Mouse (Mus musculus): ENCODE results near the gene Pold1. TPM values are rescaled to one million over a fixed set of nuclear protein-coding genes. Genes with fewer than 3 reads are reported as not detected.

The Pold1 gene
- polyA plus RNA-seq, 1 experiment from 2014 or later: 13.5 TPM

DNA sequence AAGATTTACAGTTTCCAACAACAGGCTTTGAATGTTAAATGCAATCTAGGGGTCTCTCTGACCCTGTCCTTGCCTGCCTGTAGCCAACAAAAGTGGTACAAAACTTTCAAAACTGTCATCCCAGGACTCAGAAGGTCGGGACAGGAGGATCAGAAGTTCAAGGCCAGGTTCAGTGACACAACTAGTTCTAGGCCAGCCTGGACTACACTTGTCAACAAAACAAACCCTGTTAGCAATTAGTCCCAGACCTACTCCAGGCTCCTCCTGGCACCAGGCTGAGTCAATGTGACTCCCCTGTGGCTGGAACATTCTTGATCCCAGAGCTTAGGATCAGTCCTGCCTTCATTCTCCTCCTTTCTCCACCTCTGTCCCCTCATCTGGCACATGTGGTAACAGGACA lies 49.7 kb downstream of the Pold1 start:
- H3K4me2 ChIP-seq (replicated peaks; ENCODE audit: low read depth, low read length): no peak overlapping the region
- TF ChIP-seq CTCF (IDR thresholded peaks at IDR 0.05) (no peak), EP300 (IDR thresholded peaks at IDR 0.05) (no peak)
- no peaks in the 10 kb centered on the region for H3K9me3 ChIP-seq (ENCODE audit: low read length)
- H3K27ac ChIP-seq (ENCODE audit: low read length): no peak overlapping the region
- H3K27me3 ChIP-seq (replicated peaks; ENCODE audit: insufficient read depth, low read length): no peaks in the 10 kb centered on the region
- H3K4me3 ChIP-seq (ENCODE audit: low read depth, low read length): no peak overlapping the region
- ATAC-seq (no peak), DNase-seq (ENCODE audit: low spot score) (no peak)
- H3K4me1 ChIP-seq (ENCODE audit: insufficient read depth, low read depth, low read length): peaks cover 10% of the 10 kb centered on the region; the same call in 1 of the 2 replicates
- no peaks in the 10 kb centered on the region for H3K36me3 ChIP-seq (ENCODE audit: insufficient read depth, low read length)
- WGBS: 69% methylated on average over 1 of the region's 1 CpGs
- H3K9ac ChIP-seq (replicated peaks; ENCODE audit: low read depth): no peak overlapping the region

DNA sequence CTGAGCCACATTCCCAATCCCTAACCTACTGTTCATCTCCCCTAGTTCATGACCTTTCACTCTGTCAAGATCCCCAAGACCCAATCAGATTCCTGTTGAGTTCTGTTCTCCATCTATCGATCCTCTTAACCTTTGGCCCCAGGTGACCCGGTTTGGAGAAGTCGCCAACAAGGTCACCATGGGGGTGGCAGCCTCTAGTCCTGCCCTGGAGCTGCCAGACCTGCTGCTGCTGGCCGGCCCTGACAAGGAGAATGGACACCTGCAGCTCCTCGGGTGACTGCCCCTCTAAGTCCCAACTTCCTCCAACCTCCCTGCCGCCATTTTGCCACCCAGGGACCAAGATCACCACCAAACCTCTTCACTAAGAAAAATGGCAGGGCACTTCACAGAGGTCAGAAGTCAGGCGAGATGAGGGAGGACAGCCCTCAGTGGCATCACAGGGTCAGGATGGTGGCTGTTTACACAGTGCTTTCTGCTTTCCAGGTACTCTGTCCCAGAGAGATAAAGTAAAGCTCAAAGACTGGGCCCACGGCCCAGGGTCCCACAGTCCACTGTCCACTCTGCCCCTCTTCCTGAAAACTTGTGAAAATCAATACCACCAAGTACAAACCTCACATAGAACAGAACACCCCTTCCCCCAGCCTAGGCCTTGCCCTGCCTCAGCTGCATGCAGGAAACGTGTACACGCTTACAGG lies 51.1 kb downstream of the Pold1 start:
- 72% methylated on average over 10 of the region's 10 CpGs for WGBS
- no peak for TF ChIP-seq EP300 (IDR thresholded peaks at IDR 0.05)
- no peak for TF ChIP-seq CTCF (IDR thresholded peaks at IDR 0.05)
- Histone ChIP-seq H3K4me2 (replicated peaks; ENCODE audit: low read depth, low read length) (peak overlapping the region; percentile 86; the same call in 1 of the 2 replicates), H3K4me1 (ENCODE audit: insufficient read depth, low read depth, low read length) (peaks cover 10% of the 10 kb centered on the region; the same call in 1 of the 2 replicates), H3K9ac (replicated peaks; ENCODE audit: low read depth) (no peak overlapping the region), H3K27me3 (replicated peaks; ENCODE audit: insufficient read depth, low read length) (no peaks in the 10 kb centered on the region), H3K9me3 (ENCODE audit: low read length) (no peaks in the 10 kb centered on the region), H3K36me3 (ENCODE audit: insufficient read depth, low read length) (no peaks in the 10 kb centered on the region), H3K27ac (ENCODE audit: low read length) (no peak overlapping the region), H3K4me3 (ENCODE audit: low read depth, low read length) (no peak overlapping the region)
- ATAC-seq (no peak), DNase-seq (ENCODE audit: low spot score) (no peak)

DNA sequence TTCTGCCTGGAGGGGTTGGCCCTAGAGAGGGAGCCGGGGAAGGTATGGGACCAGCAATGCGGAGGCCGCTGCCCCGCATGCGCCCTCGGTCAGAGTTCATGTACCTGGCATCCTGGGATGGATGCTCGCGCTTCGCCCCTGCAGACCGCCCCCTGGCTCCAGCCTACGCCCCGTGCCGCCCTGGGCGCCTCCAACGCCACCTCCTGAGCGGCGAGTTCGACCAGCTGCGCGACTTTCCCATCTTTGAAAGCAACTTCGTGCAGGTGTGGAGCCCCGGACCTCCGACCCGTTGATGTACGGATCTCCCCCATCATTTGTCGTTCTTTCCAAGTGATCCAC lies 51.9 kb downstream of the Pold1 start:
- 0% methylated on average over 26 of the region's 26 CpGs for WGBS
- Histone ChIP-seq H3K9ac (replicated peaks; ENCODE audit: low read depth) (peak overlapping the region; percentile 42; the same call in 1 of the 2 replicates), H3K4me1 (ENCODE audit: insufficient read depth, low read depth, low read length) (peaks cover 10% of the 10 kb centered on the region; the same call in 1 of the 2 replicates), H3K36me3 (ENCODE audit: insufficient read depth, low read length) (no peaks in the 10 kb centered on the region), H3K9me3 (ENCODE audit: low read length) (no peaks in the 10 kb centered on the region), H3K4me3 (ENCODE audit: low read depth, low read length) (peak overlapping the region; percentile 76), H3K27me3 (replicated peaks; ENCODE audit: insufficient read depth, low read length) (no peaks in the 10 kb centered on the region), H3K4me2 (replicated peaks; ENCODE audit: low read depth, low read length) (peak overlapping the region; percentile 86), H3K27ac (ENCODE audit: low read length) (peak overlapping the region; percentile 88)
- no peak for ATAC-seq
- TF ChIP-seq EP300 (IDR thresholded peaks at IDR 0.05) (no peak), CTCF (IDR thresholded peaks at IDR 0.05) (peak; percentile 28; the same call in 1 of the 2 replicates)
- no peak for DNase-seq (ENCODE audit: low spot score)

DNA sequence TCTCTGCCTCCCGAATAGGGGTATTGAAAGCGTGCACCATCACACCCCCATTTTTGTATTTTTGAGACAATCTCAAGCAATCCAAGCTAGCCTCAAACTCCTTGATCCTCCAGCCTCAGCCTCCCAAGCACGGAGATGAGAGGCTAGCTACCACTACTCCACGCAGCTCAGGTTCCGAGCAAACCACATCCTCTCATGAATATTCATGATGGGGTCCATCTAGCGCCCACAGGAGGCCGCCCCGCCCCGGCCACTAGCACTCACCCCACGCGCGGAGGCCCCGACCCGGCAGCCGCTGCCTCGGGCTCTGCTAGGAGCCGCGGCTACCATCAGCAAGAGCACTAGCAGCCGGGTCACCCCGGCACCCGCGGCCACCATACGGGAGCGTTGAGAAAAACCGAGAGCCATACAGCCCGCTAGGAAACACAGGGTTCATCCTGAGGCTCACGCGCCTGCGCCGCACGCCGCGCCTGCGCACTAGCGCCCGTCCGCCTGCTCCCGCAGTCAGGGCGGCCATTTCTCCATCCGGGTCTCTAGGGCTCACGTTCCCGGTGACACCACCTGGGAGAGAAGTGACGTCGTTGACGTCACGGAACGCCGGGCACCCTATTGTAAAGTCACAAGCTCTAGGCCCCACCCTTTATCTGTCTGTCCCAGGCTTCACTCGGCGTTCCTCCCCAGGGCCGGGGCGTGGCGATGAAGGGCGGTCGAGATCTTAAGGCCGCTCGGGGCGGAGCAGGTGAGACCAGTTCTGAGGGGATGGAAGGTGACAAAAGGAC lies 52.5 kb downstream of the Pold1 start, which contains the start of the genes Emc10 and Fam71e1:
Gene Emc10, minus strand, starts transcription at position 538 of the 779 bp plus-strand sequence.
Gene Fam71e1, plus strand, starts transcription at position 590 of the 779 bp plus-strand sequence.
- Histone ChIP-seq H3K4me3 (ENCODE audit: low read depth, low read length) (peak within 1 kb of the TSS; percentile 76), H3K9me3 (ENCODE audit: low read length) (no peaks in the 10 kb centered on the region), H3K27me3 (replicated peaks; ENCODE audit: insufficient read depth, low read length) (no peaks in the 10 kb centered on the region), H3K9ac (replicated peaks; ENCODE audit: low read depth) (peak within 1 kb of the TSS; percentile 77), H3K4me1 (ENCODE audit: insufficient read depth, low read depth, low read length) (peaks cover 10% of the 10 kb centered on the region; the same call in 1 of the 2 replicates), H3K36me3 (ENCODE audit: insufficient read depth, low read length) (0 out of 2 replicates have a peak, but pooled peaks cover 1% of the 10 kb centered on the region), H3K27ac (ENCODE audit: low read length) (peak within 1 kb of the TSS; percentile 88), H3K4me2 (replicated peaks; ENCODE audit: low read depth, low read length) (peak within 1 kb of the TSS; percentile 86)
- TF ChIP-seq EP300 (IDR thresholded peaks at IDR 0.05) (no peak), CTCF (IDR thresholded peaks at IDR 0.05) (peak; percentile 35)
- 3% methylated on average over 47 of the region's 58 CpGs for WGBS
- ATAC-seq (peak; percentile 96), DNase-seq (ENCODE audit: low spot score) (peak; percentile 98)

DNA sequence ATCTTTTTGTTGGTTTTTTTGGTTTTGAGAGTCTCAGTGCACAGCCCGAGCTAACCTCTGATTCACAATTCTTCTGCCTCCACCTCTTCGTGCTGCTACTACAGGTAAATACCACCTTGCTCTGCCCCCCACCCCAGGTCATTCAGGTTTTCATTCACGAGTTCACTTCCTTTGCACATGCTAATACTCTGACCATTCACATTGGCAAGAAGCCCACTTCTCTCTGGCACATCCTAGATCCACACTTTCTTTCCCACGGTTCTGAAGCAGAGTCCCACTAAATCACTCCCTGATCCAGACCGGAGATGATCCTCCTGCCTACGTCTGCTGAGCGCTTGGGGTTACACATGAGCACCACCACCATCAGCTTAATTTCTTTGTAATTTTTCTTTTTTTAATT lies 53.6 kb downstream of the Pold1 start:
- H3K9me3 ChIP-seq (ENCODE audit: low read length): no peaks in the 10 kb centered on the region
- H3K36me3 ChIP-seq (ENCODE audit: insufficient read depth, low read length): 0 out of 2 replicates have a peak, but pooled peaks cover 10% of the 10 kb centered on the region
- TF ChIP-seq EP300 (IDR thresholded peaks at IDR 0.05) (no peak), CTCF (IDR thresholded peaks at IDR 0.05) (no peak)
- 71% methylated on average over 7 of the region's 7 CpGs for WGBS
- ATAC-seq: no peak
- no peaks in the 10 kb centered on the region for H3K27me3 ChIP-seq (replicated peaks; ENCODE audit: insufficient read depth, low read length)
- DNase-seq (ENCODE audit: low spot score): no peak
- H3K4me3 ChIP-seq (ENCODE audit: low read depth, low read length): no peak overlapping the region
- H3K4me1 ChIP-seq (ENCODE audit: insufficient read depth, low read depth, low read length): peaks cover 10% of the 10 kb centered on the region; the same call in 1 of the 2 replicates
- H3K9ac ChIP-seq (replicated peaks; ENCODE audit: low read depth): no peak overlapping the region
- H3K27ac ChIP-seq (ENCODE audit: low read length): no peak overlapping the region
- no peak overlapping the region for H3K4me2 ChIP-seq (replicated peaks; ENCODE audit: low read depth, low read length)

DNA sequence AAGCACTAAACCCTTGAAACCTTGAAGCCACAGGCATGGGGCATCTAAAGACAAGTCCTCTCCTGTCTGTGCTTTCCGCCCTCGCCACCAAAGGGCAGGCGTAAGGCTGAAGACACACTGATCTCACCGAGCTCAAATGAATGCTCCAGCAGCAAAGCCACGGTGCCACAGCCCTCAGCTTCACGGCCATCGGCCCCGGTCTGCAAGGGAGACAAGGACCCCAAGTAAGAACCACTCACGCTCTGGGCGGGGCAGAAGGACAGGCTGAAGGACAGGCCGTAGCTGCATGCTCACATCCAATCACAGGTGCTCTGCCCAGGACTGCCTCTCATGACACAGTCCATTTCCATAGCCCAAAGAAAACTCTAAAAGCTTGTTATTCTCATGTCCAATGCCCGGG lies 54.0 kb downstream of the Pold1 start:
- Histone ChIP-seq H3K27ac (ENCODE audit: low read length) (no peak overlapping the region), H3K4me3 (ENCODE audit: low read depth, low read length) (no peak overlapping the region), H3K4me1 (ENCODE audit: insufficient read depth, low read depth, low read length) (peaks cover 10% of the 10 kb centered on the region; the same call in 1 of the 2 replicates), H3K27me3 (replicated peaks; ENCODE audit: insufficient read depth, low read length) (no peaks in the 10 kb centered on the region), H3K36me3 (ENCODE audit: insufficient read depth, low read length) (0 out of 2 replicates have a peak, but pooled peaks cover 11% of the 10 kb centered on the region), H3K4me2 (replicated peaks; ENCODE audit: low read depth, low read length) (no peak overlapping the region), H3K9me3 (ENCODE audit: low read length) (no peaks in the 10 kb centered on the region), H3K9ac (replicated peaks; ENCODE audit: low read depth) (no peak overlapping the region)
- ATAC-seq (no peak), DNase-seq (ENCODE audit: low spot score) (no peak)
- no peak for TF ChIP-seq CTCF (IDR thresholded peaks at IDR 0.05)
- no peak for TF ChIP-seq EP300 (IDR thresholded peaks at IDR 0.05)
- 79% methylated on average over 12 of the region's 12 CpGs for WGBS

All from lung, postnatal 0 days (tissue).